Mouse (Mus musculus): ENCODE data around the gene Atg2a. TPM values are rescaled to one million over a fixed set of nuclear protein-coding genes. Genes with fewer than 3 reads are reported as not detected.

Atg2a gene
- polyA plus RNA-seq, 1 experiment = 82.4 TPM

- H3K27ac ChIP-seq (ENCODE audit: control insufficient read depth, insufficient read depth, low read length) = no peak overlapping the region
- 93% methylated on average over 8 of the region's 8 CpGs for WGBS
- no peak for DNase-seq
- H3K27me3 ChIP-seq (ENCODE audit: control insufficient read depth, insufficient read depth, low read length) = no peaks in the 10 kb centered on the region
- peaks cover 7% of the 10 kb centered on the region for H3K4me1 ChIP-seq (replicated peaks; ENCODE audit: control insufficient read depth, insufficient read depth, low read length)
- no peaks in the 10 kb centered on the region for H3K36me3 ChIP-seq (ENCODE audit: control insufficient read depth, insufficient read depth, low read length)
- H3K4me3 ChIP-seq (ENCODE audit: control insufficient read depth, insufficient read depth, low read length) = no peak overlapping the region
- TF ChIP-seq CTCF (IDR thresholded peaks at IDR 0.05; ENCODE audit: borderline replicate concordance, control insufficient read depth, extremely low read depth, insufficient read depth, low read length, poor library complexity) (no peak), POLR2A (IDR thresholded peaks at IDR 0.05; ENCODE audit: control insufficient read depth, extremely low read depth, insufficient read depth, low read length, poor library complexity) (no peak)
Measured at GRCm38 (mm10) chr19:6271206-6271605, 29.7 kb downstream of the Atg2a start.

GRCm38 (mm10) chr19:6272053-6272452 lies 30.6 kb downstream of the Atg2a start:
- Histone ChIP-seq H3K27ac (ENCODE audit: control insufficient read depth, insufficient read depth, low read length) (no peak overlapping the region), H3K4me3 (ENCODE audit: control insufficient read depth, insufficient read depth, low read length) (no peak overlapping the region), H3K27me3 (ENCODE audit: control insufficient read depth, insufficient read depth, low read length) (no peaks in the 10 kb centered on the region), H3K36me3 (ENCODE audit: control insufficient read depth, insufficient read depth, low read length) (no peaks in the 10 kb centered on the region), H3K4me1 (replicated peaks; ENCODE audit: control insufficient read depth, insufficient read depth, low read length) (peaks cover 9% of the 10 kb centered on the region)
- 97% methylated on average over 7 of the region's 7 CpGs for WGBS
- TF ChIP-seq CTCF (IDR thresholded peaks at IDR 0.05; ENCODE audit: borderline replicate concordance, control insufficient read depth, extremely low read depth, insufficient read depth, low read length, poor library complexity) = no peak
- TF ChIP-seq POLR2A (IDR thresholded peaks at IDR 0.05; ENCODE audit: control insufficient read depth, extremely low read depth, insufficient read depth, low read length, poor library complexity) = no peak
- no peak for DNase-seq

GRCm38 (mm10) chr19:6272738-6273137 lies 31.3 kb downstream of the Atg2a start:
- Histone ChIP-seq H3K27ac (ENCODE audit: control insufficient read depth, insufficient read depth, low read length) (no peak overlapping the region), H3K4me1 (replicated peaks; ENCODE audit: control insufficient read depth, insufficient read depth, low read length) (peaks cover 16% of the 10 kb centered on the region), H3K27me3 (ENCODE audit: control insufficient read depth, insufficient read depth, low read length) (no peaks in the 10 kb centered on the region), H3K4me3 (ENCODE audit: control insufficient read depth, insufficient read depth, low read length) (no peak overlapping the region), H3K36me3 (ENCODE audit: control insufficient read depth, insufficient read depth, low read length) (no peaks in the 10 kb centered on the region)
- 85% methylated on average over 4 of the region's 4 CpGs for WGBS
- TF ChIP-seq CTCF (IDR thresholded peaks at IDR 0.05; ENCODE audit: borderline replicate concordance, control insufficient read depth, extremely low read depth, insufficient read depth, low read length, poor library complexity) = no peak
- no peak for TF ChIP-seq POLR2A (IDR thresholded peaks at IDR 0.05; ENCODE audit: control insufficient read depth, extremely low read depth, insufficient read depth, low read length, poor library complexity)
- no peak for DNase-seq

- Histone ChIP-seq H3K27ac (ENCODE audit: control insufficient read depth, insufficient read depth, low read length) (no peak overlapping the region), H3K4me1 (replicated peaks; ENCODE audit: control insufficient read depth, insufficient read depth, low read length) (peaks cover 24% of the 10 kb centered on the region), H3K4me3 (ENCODE audit: control insufficient read depth, insufficient read depth, low read length) (no peak overlapping the region), H3K27me3 (ENCODE audit: control insufficient read depth, insufficient read depth, low read length) (no peaks in the 10 kb centered on the region), H3K36me3 (ENCODE audit: control insufficient read depth, insufficient read depth, low read length) (no peaks in the 10 kb centered on the region)
- no peak for DNase-seq
- WGBS = 87% methylated on average over 4 of the region's 4 CpGs
- TF ChIP-seq POLR2A (IDR thresholded peaks at IDR 0.05; ENCODE audit: control insufficient read depth, extremely low read depth, insufficient read depth, low read length, poor library complexity) (no peak), CTCF (IDR thresholded peaks at IDR 0.05; ENCODE audit: borderline replicate concordance, control insufficient read depth, extremely low read depth, insufficient read depth, low read length, poor library complexity) (no peak)
Measured at GRCm38 (mm10) chr19:6273592-6273991, 32.1 kb downstream of the Atg2a start.

GRCm38 (mm10) chr19:6273998-6274608 lies 32.6 kb downstream of the Atg2a start:
- Histone ChIP-seq H3K4me3 (ENCODE audit: control insufficient read depth, insufficient read depth, low read length) (no peak overlapping the region), H3K27me3 (ENCODE audit: control insufficient read depth, insufficient read depth, low read length) (no peaks in the 10 kb centered on the region), H3K27ac (ENCODE audit: control insufficient read depth, insufficient read depth, low read length) (no peak overlapping the region), H3K36me3 (ENCODE audit: control insufficient read depth, insufficient read depth, low read length) (no peaks in the 10 kb centered on the region), H3K4me1 (replicated peaks; ENCODE audit: control insufficient read depth, insufficient read depth, low read length) (peaks cover 25% of the 10 kb centered on the region)
- WGBS = 97% methylated on average over 13 of the region's 13 CpGs
- no peak for DNase-seq
- TF ChIP-seq POLR2A (IDR thresholded peaks at IDR 0.05; ENCODE audit: control insufficient read depth, extremely low read depth, insufficient read depth, low read length, poor library complexity) (no peak), CTCF (IDR thresholded peaks at IDR 0.05; ENCODE audit: borderline replicate concordance, control insufficient read depth, extremely low read depth, insufficient read depth, low read length, poor library complexity) (no peak)

- TF ChIP-seq POLR2A (IDR thresholded peaks at IDR 0.05; ENCODE audit: control insufficient read depth, extremely low read depth, insufficient read depth, low read length, poor library complexity) (no peak), CTCF (IDR thresholded peaks at IDR 0.05; ENCODE audit: borderline replicate concordance, control insufficient read depth, extremely low read depth, insufficient read depth, low read length, poor library complexity) (no peak)
- WGBS = 4% methylated on average over 15 of the region's 15 CpGs
- DNase-seq = peak; percentile 37
- H3K36me3 ChIP-seq (ENCODE audit: control insufficient read depth, insufficient read depth, low read length) = no peaks in the 10 kb centered on the region
- H3K4me1 ChIP-seq (replicated peaks; ENCODE audit: control insufficient read depth, insufficient read depth, low read length) = peaks cover 25% of the 10 kb centered on the region
- no peaks in the 10 kb centered on the region for H3K27me3 ChIP-seq (ENCODE audit: control insufficient read depth, insufficient read depth, low read length)
- H3K27ac ChIP-seq (ENCODE audit: control insufficient read depth, insufficient read depth, low read length) = peak overlapping the region; percentile 79
- peak overlapping the region; percentile 84 for H3K4me3 ChIP-seq (ENCODE audit: control insufficient read depth, insufficient read depth, low read length)
Measured at GRCm38 (mm10) chr19:6275740-6276389, 34.4 kb downstream of the Atg2a start.

Data from thymus, adult 2 months (tissue).